Mouse (Mus musculus): Measurements from ENCODE around the gene Selenoo. TPM values are rescaled to one million over a fixed set of nuclear protein-coding genes. Genes with fewer than 3 reads are reported as not detected.

Gene Selenoo
- total RNA-seq (2022), result 10 to 100 TPM; 12.2 to 16.6 (median 12.8) TPM

GRCm38 (mm10) chr15:89088607-89089247, at the start of gene Selenoo:
Selenoo (plus strand) TSS chr15:89089084.
- peak; percentile 81 to 86 for DNase-seq (ENCODE audit: low spot score in 2 of 2)

- no peak for DNase-seq (ENCODE audit: low spot score in 2 of 2)
Observed at GRCm38 (mm10) chr15:89044381-89044780, 44.5 kb upstream of the Selenoo start.

- DNase-seq (ENCODE audit: low spot score in 2 of 2), result no peak
Observed at GRCm38 (mm10) chr15:89046356-89046755, 42.5 kb upstream of the Selenoo start.

DNA sequence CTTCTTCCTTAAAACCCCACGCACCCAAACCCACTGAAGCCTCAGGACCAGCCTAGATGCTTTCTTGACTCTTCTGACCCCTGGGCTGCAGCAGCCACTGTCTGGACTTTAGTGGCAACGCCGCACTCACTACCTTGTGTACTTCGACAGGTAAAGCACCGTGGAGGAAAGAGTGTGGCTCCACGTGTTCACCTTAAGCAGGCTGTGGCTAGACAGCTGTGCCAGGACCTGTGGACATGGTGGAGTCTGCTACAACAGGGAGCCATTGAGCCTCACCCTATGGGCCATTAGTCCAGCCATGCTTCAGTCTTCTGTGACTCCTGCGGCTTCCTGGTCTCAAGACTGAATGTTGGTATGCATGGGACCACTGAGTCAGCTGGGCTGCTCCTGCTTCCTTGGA, 34.2 kb upstream of the Selenoo start:
- DNase-seq (ENCODE audit: low spot score in 2 of 2), result no peak

- DNase-seq (ENCODE audit: low spot score in 2 of 2), result no peak
Observed at GRCm38 (mm10) chr15:89058736-89059135, 30.1 kb upstream of the Selenoo start.

DNA sequence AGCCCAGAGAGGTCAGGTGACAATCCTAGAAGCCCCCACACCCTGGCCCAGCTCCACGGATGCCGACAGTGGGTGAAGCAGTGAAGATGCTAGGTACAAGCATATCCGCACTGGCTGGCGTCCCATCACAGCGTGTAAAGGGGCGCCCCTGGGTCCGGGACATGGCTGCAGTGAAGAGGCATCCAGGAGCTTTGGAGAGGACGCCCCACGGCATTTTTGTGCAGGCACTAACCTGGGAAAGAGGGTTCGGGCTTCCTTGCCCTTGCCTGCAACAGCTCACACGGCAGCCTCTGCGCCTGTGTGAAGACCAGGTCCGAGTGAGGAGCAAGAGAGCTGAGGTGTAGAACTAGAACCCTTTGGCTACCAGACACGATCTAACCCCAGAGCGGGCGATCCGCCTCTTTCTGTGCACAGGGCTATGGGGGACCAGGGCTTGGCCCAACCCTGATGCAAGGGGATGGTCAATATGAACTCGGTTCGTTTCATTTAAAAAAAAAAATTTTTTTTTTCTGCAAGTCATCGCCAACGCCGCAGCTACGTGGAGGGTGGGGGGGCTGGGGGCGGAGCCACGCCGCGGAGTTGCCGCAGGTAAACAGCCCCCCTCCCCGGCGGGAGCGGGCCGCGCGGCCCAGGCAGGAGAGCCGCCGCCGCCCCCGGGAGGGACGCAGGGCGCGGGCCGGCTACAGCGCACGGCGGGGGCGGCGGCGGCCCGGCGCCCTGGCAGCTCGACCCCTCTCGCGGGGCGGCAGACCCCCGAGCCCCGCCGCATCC, 29.5 kb upstream of the Selenoo start, which contains the start of gene Panx2:
Panx2 (plus strand) TSS at position 574 of the 771 bp plus-strand sequence.
- DNase-seq (ENCODE audit: low spot score in 2 of 2), result no peak

DNA sequence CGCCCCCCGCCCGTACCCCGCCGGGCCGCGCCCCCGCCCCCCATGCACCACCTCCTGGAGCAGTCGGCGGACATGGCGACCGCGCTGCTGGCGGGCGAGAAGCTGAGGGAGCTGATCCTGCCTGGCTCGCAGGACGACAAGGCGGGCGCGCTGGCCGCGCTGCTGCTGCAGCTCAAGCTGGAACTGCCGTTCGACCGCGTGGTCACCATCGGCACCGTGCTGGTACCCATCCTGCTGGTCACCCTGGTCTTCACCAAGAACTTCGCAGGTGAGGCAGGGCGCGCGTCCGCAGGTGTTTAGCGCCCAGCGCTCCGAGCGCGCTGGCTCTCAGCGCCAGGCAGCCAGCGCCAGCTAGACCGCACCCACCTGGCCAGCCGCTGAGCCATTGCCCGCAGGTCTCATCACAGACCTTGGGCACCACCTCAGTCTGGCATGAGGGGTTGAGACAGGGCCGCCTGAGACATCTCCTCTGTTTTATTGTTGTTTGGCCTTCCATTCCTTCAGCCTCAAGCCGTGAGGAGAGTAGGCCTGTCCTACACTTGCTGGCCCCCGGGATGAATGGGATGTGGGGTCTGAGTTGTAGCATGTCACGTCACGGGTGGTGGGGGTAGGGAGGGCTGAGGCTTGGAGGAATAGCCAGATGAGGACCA, 28.7 kb upstream of the Selenoo start:
- DNase-seq (ENCODE audit: low spot score in 2 of 2), result no peak

GRCm38 (mm10) chr15:89060811-89061460, 27.9 kb upstream of the Selenoo start:
- no peak for DNase-seq (ENCODE audit: low spot score in 2 of 2)

- DNase-seq (ENCODE audit: low spot score in 2 of 2), result no peak
Observed at GRCm38 (mm10) chr15:89061761-89062517, 26.9 kb upstream of the Selenoo start.

- no peak for DNase-seq (ENCODE audit: low spot score in 2 of 2)
Observed at GRCm38 (mm10) chr15:89062518-89062910, 26.4 kb upstream of the Selenoo start.

GRCm38 (mm10) chr15:89063001-89063400, 25.9 kb upstream of the Selenoo start:
- no peak for DNase-seq (ENCODE audit: low spot score in 2 of 2)

- DNase-seq (ENCODE audit: low spot score in 2 of 2), result no peak
Observed at GRCm38 (mm10) chr15:89063536-89063935, 25.3 kb upstream of the Selenoo start.

DNA sequence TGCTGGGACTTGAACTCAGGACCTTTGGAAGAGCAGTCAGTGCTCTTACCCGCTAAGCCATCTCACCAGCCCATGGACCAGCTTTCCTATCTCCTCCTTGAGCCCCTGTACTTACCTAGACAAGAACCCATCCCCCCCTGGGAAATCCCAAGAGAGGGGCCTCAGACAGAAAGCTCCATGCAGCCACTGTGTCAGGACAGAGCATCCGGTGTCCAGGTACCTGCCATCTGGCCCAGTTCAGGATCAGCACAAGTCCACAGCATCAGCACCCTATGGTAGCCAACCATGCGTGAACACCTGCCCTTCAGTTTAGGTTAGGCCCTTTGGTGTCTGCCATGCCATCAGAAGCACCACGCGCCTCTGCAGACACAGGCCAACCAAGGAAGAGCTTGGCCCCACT, 24.0 kb upstream of the Selenoo start:
- DNase-seq (ENCODE audit: low spot score in 2 of 2), result no peak

- no peak for DNase-seq (ENCODE audit: low spot score in 2 of 2)
Observed at GRCm38 (mm10) chr15:89067609-89068008, 21.3 kb upstream of the Selenoo start.

GRCm38 (mm10) chr15:89068226-89068625, 20.7 kb upstream of the Selenoo start:
- DNase-seq (ENCODE audit: low spot score in 2 of 2), result no peak

GRCm38 (mm10) chr15:89069336-89069840, 19.5 kb upstream of the Selenoo start:
- no peak for DNase-seq (ENCODE audit: low spot score in 2 of 2)

GRCm38 (mm10) chr15:89070606-89071005, 18.3 kb upstream of the Selenoo start:
- no peak for DNase-seq (ENCODE audit: low spot score in 2 of 2)

DNA sequence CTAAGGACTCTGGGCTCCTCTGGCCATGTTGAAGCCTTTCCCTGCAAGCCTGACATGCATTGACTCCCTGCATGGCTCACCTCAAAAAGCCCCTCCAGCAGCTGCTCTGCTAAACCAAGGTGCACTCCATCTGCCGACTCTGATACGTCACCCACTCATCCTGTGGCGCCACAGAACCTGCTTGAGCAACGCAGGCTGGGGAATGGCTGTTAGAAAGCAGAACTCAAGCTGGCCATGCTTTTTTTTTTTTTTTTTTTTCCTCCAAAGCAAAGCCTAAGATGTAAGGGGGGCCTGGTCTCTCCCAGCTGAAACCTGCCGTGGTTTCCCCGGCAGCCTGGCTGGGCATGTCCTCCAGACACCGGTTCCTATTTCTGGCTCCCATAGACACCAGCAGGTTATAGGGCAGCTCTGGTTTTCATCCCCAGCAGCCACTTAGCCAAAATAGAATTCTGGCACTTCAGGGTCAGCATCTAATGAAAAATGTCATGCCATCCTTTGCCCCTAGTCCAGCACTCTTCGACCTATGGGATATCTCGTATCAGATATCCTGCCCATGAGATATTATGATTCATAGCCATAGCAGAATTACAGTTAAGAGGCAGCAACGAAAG, 14.8 kb upstream of the Selenoo start:
- no peak for DNase-seq (ENCODE audit: low spot score in 2 of 2)

GRCm38 (mm10) chr15:89074613-89075477, 14.0 kb upstream of the Selenoo start, which contains the start of gene Trabd:
Trabd (plus strand) TSS chr15:89075124.
- no peak for DNase-seq (ENCODE audit: low spot score in 2 of 2)

All from gastrocnemius, adult 8-10 months (tissue).